Mouse (Mus musculus) splenic B cell, adult 2 months (primary cell): ENCODE results near the gene Homer3.
A peak's percentile ranks its signal among the peaks of the same experiment; 100 is the strongest.

Experiments used
- DNase-seq: peaks from one replicate; pipeline ENCODE4 v3.0.0-alpha.2; 2011; ENCODE audit warnings: low read depth, low spot score
- H3K27me3 ChIP-seq: 2 replicates; pipeline ENCODE4 v1.6.1; 2012; ENCODE audit warnings: mild to moderate bottlenecking, low read length, moderate library complexity, mixed read lengths; ENCODE audit not compliant: control insufficient read depth, poor library complexity, insufficient read depth, severe bottlenecking
- H3K36me3 ChIP-seq: 2 replicates; pipeline ENCODE4 v1.6.1; 2012; ENCODE audit warnings: mild to moderate bottlenecking, low read length, moderate library complexity, mixed read lengths; ENCODE audit not compliant: control insufficient read depth, poor library complexity, insufficient read depth, severe bottlenecking

Homer3 gene

DNA sequence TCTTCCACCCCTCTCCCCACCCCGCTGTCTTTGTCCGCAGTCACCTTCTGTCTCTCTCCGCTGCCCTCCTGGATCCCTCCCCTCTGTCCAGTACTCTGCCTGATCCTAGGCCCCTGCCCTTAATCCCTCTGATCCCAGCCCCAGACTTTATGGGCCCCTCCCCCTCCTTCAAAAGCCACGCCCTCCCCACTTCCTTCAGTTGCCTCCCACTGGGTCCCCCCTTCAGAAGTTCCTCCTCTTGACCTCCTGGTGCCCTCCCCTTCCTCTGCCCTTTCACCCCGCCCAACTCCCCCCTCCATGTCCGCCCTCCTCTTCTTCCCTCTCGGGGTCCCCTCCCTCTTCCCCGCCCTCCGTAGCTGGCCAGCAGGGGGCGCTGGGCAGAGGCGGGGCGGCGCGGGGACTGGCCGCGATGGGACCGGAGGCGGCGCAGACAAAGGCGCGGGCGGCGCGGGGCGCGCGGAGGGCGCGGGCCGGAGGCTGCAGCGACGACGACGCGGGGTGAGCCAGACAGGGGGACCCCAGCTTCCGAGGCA, at the start of gene Homer3:
TSS of gene Homer3 (plus strand) at position 225 of the 533 bp plus-strand sequence.
- Histone ChIP-seq H3K36me3 (no peaks in the 10 kb centered on the region; the same call in 1 of the 2 replicates), H3K27me3 (no peaks in the 10 kb centered on the region)
- peak; percentile 93 for DNase-seq

DNA sequence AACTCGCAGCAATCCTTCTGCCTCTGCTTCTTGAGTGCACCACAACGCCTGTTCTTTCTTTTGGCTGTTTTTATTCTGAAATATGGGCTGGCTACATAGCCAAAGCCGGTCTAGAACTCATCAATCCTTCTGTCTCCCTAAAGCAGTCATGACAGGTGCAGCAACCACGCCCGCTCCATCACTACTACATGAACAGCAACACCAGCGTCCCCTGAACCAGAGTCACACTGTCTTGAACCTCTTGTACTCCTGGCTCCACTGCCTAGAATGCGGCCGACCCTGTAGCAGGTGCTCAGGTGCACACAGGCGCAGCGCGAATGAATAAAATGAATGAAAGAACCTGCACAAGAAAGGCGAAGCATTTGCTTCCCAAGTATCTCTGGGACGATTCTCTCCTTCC, 49.0 kb upstream of the Homer3 start:
- DNase-seq = no peak
- H3K36me3 ChIP-seq = peaks cover 2% of the 10 kb centered on the region; the same call in 1 of the 2 replicates
- H3K27me3 ChIP-seq = no peaks in the 10 kb centered on the region

DNA sequence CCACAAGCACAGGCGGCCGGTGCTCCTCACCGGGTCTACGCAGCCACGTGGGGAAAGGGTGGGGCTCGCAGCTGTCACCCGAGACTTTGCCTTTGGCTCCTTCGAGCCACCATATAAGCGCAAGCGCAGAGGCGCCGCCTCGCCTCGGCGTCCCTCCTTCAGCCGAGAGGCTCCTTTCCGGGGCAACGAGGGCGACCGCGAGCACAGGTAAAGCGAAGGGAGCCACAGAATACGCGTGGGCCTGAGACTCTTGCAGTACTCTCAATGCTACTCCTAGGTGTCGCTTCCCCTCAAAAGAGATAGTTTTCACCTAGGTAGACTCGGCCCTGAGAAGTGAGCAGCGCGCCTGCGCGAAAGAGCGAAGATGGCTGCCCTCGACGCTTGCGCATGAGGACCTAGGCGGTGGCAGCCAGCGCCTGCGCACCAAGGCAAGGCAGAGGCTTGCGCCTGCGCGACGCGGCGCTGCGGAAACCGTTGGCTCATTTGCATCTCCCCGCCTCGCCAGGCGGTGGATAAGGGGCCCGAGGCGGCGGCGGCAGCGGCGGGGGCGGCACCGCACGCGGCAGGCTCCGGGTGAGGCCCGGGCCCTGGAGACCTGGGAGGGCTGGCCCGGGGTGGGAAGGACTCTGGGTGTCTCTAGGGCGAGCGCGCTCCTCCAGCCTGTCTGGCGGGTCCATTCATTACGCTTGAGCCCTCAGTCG, 48.4 kb upstream of the Homer3 start, which contains the start of the genes Sugp2 and Armc6:
TSS of gene Sugp2 (plus strand) at position 147 of the 701 bp plus-strand sequence.
TSS of gene Armc6 (minus strand) at position 387 of the 701 bp plus-strand sequence.
- H3K27me3 ChIP-seq = no peaks in the 10 kb centered on the region
- H3K36me3 ChIP-seq = peaks cover 2% of the 10 kb centered on the region; the same call in 1 of the 2 replicates
- peak; percentile 98 for DNase-seq

DNA sequence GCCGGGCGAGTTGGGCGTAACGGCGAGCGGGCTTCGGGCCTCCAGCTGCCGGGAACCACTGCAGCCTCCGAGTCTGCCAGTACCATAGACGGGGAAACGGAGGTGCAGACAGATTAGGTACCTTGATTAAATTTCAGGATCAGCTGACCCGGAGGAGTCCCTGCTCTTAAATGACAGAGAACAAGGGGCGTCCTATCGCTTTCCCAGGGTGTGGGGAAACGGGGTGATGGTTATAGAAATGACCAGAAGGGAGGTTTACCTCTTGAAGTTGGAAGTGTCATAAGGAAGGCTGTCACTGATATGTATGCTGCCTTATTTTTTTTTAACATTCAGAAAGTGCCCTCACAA, 47.9 kb upstream of the Homer3 start:
- Histone ChIP-seq H3K36me3 (peaks cover 2% of the 10 kb centered on the region; the same call in 1 of the 2 replicates), H3K27me3 (no peaks in the 10 kb centered on the region)
- no peak for DNase-seq

DNA sequence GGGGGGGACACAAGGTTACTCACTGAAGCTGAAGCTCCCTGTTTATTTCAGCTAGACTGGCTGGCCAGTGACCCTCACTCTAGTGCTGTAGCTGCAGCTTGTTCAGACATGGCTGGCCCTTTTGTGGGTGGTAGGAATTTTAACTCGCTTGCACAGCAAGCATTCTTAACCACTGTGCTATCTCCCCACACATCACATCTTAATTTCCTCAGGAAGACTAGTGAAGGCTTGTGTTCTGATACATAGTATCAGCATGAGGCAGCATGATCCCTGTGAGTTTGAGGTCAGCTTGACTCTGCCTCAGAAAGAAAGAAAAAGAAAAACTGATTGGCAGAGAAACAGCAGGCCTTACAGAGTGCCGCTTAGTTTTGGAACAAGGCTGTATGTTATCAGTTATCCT, 44.8 kb upstream of the Homer3 start:
- Histone ChIP-seq H3K36me3 (peaks cover 12% of the 10 kb centered on the region), H3K27me3 (no peaks in the 10 kb centered on the region)
- DNase-seq = no peak

DNA sequence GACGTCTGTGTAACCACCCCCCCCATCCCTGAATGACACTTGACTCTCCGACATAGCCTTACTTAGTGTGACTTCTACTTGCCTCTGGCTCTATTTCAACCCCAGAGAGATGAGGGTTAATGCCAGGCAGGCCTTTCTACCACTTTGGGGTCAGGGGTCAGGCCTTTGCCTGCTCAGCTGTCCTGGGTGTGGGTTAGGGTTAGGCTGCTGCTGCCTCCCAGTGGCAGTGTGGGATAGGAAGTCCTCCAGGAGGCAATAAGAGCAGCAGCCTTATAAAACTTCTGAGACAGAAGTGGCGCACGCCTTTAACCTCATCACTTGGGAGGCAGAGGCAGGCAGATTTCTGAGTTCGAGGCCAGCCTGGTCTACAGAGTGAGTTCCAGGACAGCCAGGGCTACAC, 42.0 kb upstream of the Homer3 start:
- DNase-seq = peak; percentile 35
- H3K27me3 ChIP-seq = no peaks in the 10 kb centered on the region
- peaks cover 22% of the 10 kb centered on the region for H3K36me3 ChIP-seq

DNA sequence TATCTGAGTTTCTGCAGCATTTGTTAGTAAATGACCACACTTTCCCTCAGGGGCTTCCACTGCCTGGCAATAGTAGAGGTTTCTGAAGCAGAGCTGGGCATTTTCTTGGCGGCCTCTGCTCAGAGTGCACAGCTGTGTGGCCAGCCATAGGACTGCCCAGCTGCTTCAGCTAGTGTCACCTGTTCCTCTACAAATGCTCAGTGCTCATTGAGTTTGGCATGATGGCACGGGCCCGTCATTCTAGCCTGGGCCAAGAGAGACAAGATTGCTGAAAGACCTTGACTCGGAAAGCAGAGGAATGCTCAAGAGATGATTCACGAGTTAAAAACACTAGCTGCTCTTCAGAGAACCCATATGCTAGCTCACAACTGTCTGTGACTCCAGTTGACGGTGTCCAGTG, 36.0 kb upstream of the Homer3 start:
- H3K27me3 ChIP-seq = no peaks in the 10 kb centered on the region
- DNase-seq = no peak
- peaks cover 34% of the 10 kb centered on the region for H3K36me3 ChIP-seq

DNA sequence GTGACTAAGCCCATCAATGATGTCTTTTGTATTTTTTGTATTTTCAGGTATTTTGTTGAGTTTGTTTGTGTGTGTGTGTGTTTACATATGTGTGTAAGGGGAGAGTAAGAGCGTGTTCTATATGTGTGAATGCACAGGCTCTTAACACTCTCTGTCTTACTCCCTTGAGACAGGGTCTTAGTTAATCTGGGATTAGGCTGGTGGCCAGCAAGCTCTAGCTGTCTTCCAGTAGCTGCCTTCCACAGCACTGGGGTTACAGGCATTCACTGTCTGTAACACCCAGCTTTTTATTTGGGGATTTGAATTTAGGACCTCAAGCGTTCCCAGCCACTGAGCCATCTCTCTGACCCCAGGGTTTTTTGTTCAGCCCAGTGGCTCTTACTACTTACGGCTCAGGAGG, 34.8 kb upstream of the Homer3 start:
- no peak for DNase-seq
- H3K27me3 ChIP-seq = no peaks in the 10 kb centered on the region
- peaks cover 31% of the 10 kb centered on the region for H3K36me3 ChIP-seq

DNA sequence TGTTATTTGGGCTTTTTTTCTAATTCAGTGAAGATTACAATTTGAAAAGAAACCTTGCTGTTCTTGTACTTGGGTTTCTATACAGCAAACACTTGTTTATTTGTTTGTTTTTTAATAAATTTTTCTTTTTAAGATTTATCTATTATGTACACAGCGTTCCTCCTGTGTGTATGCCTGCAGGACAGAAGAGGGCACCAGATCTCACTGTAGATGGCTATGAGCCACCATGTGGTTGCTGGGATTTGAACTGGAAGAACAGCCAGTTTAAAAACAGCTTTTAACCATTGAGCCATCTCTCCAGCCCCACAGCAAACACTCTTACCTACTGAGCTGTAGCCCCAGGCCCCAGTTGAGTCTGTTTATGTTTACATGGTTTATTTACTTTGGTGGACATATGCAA, 28.0 kb upstream of the Homer3 start:
- DNase-seq = no peak
- Histone ChIP-seq H3K27me3 (no peaks in the 10 kb centered on the region), H3K36me3 (peaks cover 14% of the 10 kb centered on the region)

DNA sequence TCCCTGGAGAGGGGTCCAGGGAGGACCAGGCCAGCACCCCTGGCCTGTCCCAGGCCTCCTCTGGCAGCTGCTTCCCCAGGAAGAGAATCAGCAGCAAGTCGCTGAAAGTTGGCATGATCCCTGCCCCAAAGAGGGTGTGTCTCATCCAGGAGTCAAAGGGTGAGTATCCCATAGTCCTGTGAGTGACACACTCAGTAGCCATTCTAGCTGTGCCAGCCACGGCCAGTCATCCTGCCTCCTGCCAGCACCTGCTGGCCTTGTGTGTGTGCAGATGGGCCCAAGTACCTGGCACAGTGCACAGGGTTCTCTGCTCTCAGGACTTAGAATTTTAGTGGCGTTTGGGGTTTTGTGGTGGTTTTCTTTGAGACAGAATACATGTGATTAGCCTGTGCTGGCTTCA, 25.2 kb upstream of the Homer3 start:
- H3K27me3 ChIP-seq = no peaks in the 10 kb centered on the region

DNA sequence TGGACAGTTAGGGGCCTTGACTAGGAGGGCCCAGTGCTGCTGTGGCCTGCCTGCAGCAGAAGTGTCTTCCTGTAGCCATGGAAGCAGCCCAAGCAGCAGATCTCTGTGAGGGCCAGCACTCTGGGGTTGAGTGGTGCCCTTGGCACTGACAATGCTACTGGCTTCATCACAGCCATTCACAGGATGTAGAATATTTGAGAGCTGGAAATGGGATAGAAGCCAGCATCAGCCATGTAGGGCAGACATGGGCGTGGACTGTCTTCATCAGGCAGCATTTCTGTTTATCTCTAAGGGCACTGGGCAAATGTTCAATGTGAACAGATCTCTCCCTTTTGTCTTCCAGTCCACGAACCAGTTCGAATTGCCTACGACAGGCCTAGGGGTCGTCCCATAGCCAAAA, 24.0 kb upstream of the Homer3 start:
- DNase-seq = no peak

More for the DNA sequence above, 25.2 kb upstream of the Homer3 start:
- no peak for DNase-seq
- peaks cover 10% of the 10 kb centered on the region for H3K36me3 ChIP-seq

DNA sequence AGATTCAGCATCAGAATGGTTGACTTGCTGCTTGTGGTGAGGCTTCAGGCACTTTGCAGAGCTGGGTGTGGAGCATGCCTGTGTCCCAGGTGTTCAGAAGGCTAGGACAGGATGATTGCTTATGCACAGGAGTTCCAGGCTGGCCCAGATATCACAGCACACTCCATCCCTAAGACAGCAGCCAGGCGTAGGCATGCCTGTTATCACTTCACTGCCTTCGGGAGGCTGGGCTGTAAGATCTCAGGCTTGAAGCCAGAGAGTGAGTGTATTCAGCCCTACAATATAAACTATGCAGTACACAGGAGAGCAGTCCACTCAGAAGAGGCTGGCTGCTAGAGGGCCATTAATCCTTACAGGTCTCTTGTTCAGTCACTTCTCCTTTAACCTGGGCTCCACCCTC, 23.6 kb upstream of the Homer3 start:
- no peak for DNase-seq
- Histone ChIP-seq H3K36me3 (peaks cover 5% of the 10 kb centered on the region), H3K27me3 (no peaks in the 10 kb centered on the region)

More for the DNA sequence above, 24.0 kb upstream of the Homer3 start:
- Histone ChIP-seq H3K36me3 (peaks cover 5% of the 10 kb centered on the region), H3K27me3 (no peaks in the 10 kb centered on the region)

DNA sequence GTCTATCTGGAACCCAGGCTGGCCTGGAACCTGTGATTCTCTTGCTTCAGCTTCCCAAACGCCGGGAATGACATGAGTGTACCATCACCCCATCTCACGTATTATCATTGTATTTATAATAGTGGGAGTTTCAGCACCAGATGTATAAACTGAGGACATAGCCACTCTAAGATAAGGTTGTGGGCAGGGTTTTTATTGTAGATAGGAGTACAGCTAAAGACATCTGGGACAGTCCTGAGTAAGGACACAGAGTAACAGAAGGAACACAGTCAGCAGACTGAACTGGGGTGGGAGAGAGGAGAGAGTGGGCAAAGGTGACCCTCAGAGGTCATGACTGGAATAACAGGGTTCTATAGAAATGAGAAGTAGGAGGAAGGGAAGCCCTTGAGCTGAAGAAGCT, 15.0 kb upstream of the Homer3 start:
- Histone ChIP-seq H3K36me3 (peaks cover 2% of the 10 kb centered on the region; the same call in 1 of the 2 replicates), H3K27me3 (no peaks in the 10 kb centered on the region; the same call in 1 of the 2 replicates)
- no peak for DNase-seq

DNA sequence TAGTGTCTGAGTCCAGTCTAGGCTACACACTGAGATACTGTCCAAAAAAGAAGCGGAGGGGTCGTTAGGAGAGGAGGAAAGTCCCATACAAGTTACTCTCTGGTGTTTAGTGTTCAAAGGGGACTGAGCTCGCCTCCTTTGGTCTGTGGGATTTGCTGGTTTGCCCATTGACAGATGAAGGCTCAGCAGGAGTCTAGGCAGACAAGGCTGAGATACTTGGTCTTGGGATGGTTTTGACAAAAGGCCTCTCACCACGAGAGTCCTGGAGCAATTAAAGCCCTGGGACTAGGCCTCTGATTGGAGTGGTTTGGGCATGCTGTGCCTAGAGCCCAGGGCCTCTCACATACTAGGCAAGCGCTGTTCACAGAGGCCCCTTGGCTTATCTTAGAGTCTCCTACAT, 14.3 kb upstream of the Homer3 start:
- no peaks in the 10 kb centered on the region; the same call in 1 of the 2 replicates for H3K27me3 ChIP-seq
- no peak for DNase-seq
- H3K36me3 ChIP-seq = 0 out of 2 replicates have a peak, but pooled peaks cover 2% of the 10 kb centered on the region

DNA sequence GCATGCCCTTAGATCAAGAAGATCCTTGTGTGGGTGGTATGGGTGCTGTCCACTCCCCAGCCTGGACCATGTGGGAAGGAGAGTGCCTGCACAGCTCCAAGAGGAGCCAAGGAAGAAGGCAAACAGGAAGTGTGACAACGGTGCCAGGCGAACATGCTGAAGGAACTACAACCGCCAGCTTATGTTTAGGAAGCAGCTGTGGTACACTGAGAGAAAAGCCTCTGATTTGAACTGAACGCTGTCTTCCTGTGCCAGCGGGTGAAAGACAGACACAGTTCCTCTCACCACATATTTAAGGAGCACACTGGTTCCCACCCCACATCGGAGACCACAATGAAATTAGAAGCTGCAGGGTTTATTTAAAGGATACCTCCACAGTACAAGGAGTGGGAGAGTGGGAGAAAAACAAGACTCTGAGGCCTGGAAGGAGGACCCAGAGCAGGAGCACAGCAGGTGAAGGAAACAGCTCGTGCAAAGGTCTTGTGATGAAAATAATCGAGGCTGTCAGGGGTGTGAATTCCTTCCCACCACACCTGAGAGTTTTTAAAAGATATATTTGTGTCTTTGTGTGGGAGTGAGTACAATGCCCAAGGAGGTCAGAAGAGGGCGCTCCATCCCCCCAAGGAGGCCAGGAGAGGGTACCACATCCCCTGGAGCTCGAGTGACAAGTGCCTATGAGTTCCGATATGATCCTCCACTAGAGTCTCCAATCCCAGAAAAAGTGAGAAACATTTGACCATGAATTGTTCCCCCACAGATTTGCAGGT, 13.6 kb upstream of the Homer3 start:
- Histone ChIP-seq H3K27me3 (no peaks in the 10 kb centered on the region; the same call in 1 of the 2 replicates), H3K36me3 (0 out of 2 replicates have a peak, but pooled peaks cover 2% of the 10 kb centered on the region)
- DNase-seq = peak; percentile 29
